ENCODE assay signal across 21 mouse cellular contexts in the genomic region with DNA sequence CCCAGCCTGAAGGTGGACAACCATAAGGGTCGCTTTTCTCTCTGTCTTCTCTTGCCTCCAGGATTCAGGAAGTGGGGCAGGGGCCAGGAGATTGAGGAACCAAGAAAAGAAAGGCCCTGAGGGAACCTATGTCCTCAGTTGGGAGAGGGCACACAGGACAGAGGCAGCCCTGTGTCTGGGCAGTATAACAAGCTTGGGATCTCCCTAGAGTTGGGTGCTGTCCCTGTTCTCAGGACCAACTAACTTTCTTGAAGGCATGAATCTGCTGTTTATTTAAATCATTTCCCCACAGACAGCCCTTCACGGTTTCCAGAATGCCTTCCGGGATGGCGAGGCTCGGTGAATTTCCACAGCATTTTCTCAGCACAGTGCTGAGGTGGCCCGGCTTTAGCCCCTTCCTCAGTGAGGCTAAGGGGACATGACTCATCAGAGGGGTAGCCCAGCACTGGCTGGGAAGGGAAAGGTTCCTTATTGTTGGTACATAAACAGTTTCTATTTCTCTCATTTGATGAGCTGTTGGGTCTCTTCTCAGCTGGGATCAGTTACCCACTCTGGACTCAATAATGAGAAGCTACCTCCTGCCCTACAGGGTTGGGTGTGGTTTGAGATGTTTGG. TPM values are rescaled to one million over a fixed set of nuclear protein-coding genes. Genes with fewer than 3 reads are reported as not detected.
"Had no signal": no experiment of that assay in that cellular context is flagged by ENCODE, and none has a peak within 500 bp of the region (broad histone marks: within the 10 kb centered on the region; RNA-seq: fewer than 3 reads in every experiment).

No protein-coding gene starts in this region.

- H3K9ac ChIP-seq: limb, embryonic 12.5 days; lung, embryonic 15.5 days; midbrain, embryonic 13.5 days; neural tube, embryonic 12.5 days; stomach, embryonic 15.5 days had no signal

- ATAC-seq: intestine, postnatal 0 days; midbrain, embryonic 13.5 days had no signal

- H3K27ac ChIP-seq: limb, embryonic 12.5 days; lung, embryonic 15.5 days; macrophage; midbrain, embryonic 13.5 days; neural tube, embryonic 12.5 days; stomach, embryonic 15.5 days had no signal

- H3K36me3 ChIP-seq: limb, embryonic 12.5 days; lung, embryonic 15.5 days; midbrain, embryonic 13.5 days; neural tube, embryonic 12.5 days; stomach, embryonic 15.5 days had no signal

- H3K4me2 ChIP-seq: limb, embryonic 12.5 days; lung, embryonic 15.5 days; midbrain, embryonic 13.5 days; neural tube, embryonic 12.5 days; stomach, embryonic 15.5 days had no signal

- H3K4me1 ChIP-seq: limb, embryonic 12.5 days; lung, embryonic 15.5 days; midbrain, embryonic 13.5 days; neural tube, embryonic 12.5 days; stomach, embryonic 15.5 days had no signal

- DNase-seq: kidney, adult 8-10 months; kidney, postnatal 25 days; layer of hippocampus, adult 9-11 months; layer of hippocampus, postnatal 36 days; lung, postnatal 14 days; thymus, adult 2 months had no signal

- H3K4me3 ChIP-seq: limb, embryonic 12.5 days; lung, embryonic 15.5 days; midbrain, embryonic 13.5 days; neural tube, embryonic 12.5 days; stomach, embryonic 15.5 days had no signal

- H3K9me3 ChIP-seq: limb, embryonic 12.5 days; lung, embryonic 15.5 days; midbrain, embryonic 13.5 days; neural tube, embryonic 12.5 days; stomach, embryonic 15.5 days had no signal

- H3K27me3 ChIP-seq: limb, embryonic 12.5 days; lung, embryonic 15.5 days; midbrain, embryonic 13.5 days; neural tube, embryonic 12.5 days; stomach, embryonic 15.5 days had no signal

RNA-seq across cellular contexts. Expression of a gene that starts 15.7 kb away (rescaled TPM):
- total RNA-seq: layer of hippocampus, postnatal 36 days; left cerebral cortex, adult 8-10 months; left cerebral cortex, postnatal 25 days; liver, adult 2 months; midbrain, postnatal 0 days had no signal
- polyA plus RNA-seq: intestine, postnatal 0 days; kidney, embryonic 16.5 days; limb, embryonic 12.5 days; liver, adult 2 months; liver, embryonic 16.5 days; lung, embryonic 15.5 days; macrophage; midbrain, embryonic 13.5 days; midbrain, postnatal 0 days; neural tube, embryonic 12.5 days; stomach, embryonic 15.5 days; testis, adult 2 months had no signal

RNA-seq across cellular contexts. Expression of a gene that starts 40.2 kb away (rescaled TPM):
- total RNA-seq: neutrophil, adult 5-6 weeks had no signal
- polyA plus RNA-seq: macrophage had no signal
